Mouse (Mus musculus) WW6 (cell line): ENCODE measurements around the gene Higd2a.

Experiments used
- DNase-seq: peaks from one replicate; pipeline ENCODE4 v3.0.0-alpha.2; 2013; ENCODE audit warnings: low read depth, low spot score

The Higd2a gene

GRCm38 (mm10) chr13:54589996-54590951 lies at the start of gene Higd2a, which contains the start of gene Nop16:
TSS of gene Higd2a (plus strand) at chr13:54590207.
TSS of gene Nop16 (minus strand) at chr13:54590090.
- peak; percentile 95 for DNase-seq

- no peak for DNase-seq
These were observed 42.0 kb upstream of the Higd2a start for GRCm38 (mm10) chr13:54548036-54548435.

- no peak for DNase-seq
These were observed 33.8 kb upstream of the Higd2a start for GRCm38 (mm10) chr13:54556176-54556575.

- no peak for DNase-seq
These were observed 33.2 kb upstream of the Higd2a start for GRCm38 (mm10) chr13:54556796-54557195.

GRCm38 (mm10) chr13:54557652-54558051 lies 32.4 kb upstream of the Higd2a start:
- DNase-seq, result no peak

- DNase-seq, result no peak
These were observed 30.4 kb upstream of the Higd2a start for GRCm38 (mm10) chr13:54559656-54560055.

- no peak for DNase-seq
These were observed 29.4 kb upstream of the Higd2a start for GRCm38 (mm10) chr13:54560608-54561007.

GRCm38 (mm10) chr13:54562562-54562961 lies 27.4 kb upstream of the Higd2a start:
- DNase-seq, result no peak

GRCm38 (mm10) chr13:54564232-54565200 lies 25.5 kb upstream of the Higd2a start:
- DNase-seq, result no peak

- DNase-seq, result peak; percentile 83
These were observed 24.8 kb upstream of the Higd2a start, which contains the start of gene 4833439L19Rik for GRCm38 (mm10) chr13:54565201-54565581. TSS of gene 4833439L19Rik (minus strand) at chr13:54565435.

GRCm38 (mm10) chr13:54565594-54566345 lies 24.2 kb upstream of the Higd2a start:
- DNase-seq, result peak; percentile 61

GRCm38 (mm10) chr13:54568380-54568779 lies 21.6 kb upstream of the Higd2a start:
- peak; percentile 40 for DNase-seq

- DNase-seq, result no peak
These were observed 20.7 kb upstream of the Higd2a start for GRCm38 (mm10) chr13:54569282-54569681.

GRCm38 (mm10) chr13:54570736-54571135 lies 19.3 kb upstream of the Higd2a start:
- DNase-seq, result no peak

GRCm38 (mm10) chr13:54571637-54572036 lies 18.4 kb upstream of the Higd2a start:
- DNase-seq, result no peak

- no peak for DNase-seq
These were observed 17.4 kb upstream of the Higd2a start for GRCm38 (mm10) chr13:54572621-54573020.

GRCm38 (mm10) chr13:54574854-54575481 lies 15.0 kb upstream of the Higd2a start, which contains the start of gene Arl10:
TSS of gene Arl10 (plus strand) at chr13:54575015.
- peak; percentile 40 for DNase-seq

- DNase-seq, result no peak
These were observed 14.5 kb upstream of the Higd2a start for GRCm38 (mm10) chr13:54575489-54575888.

GRCm38 (mm10) chr13:54577652-54578507 lies 12.1 kb upstream of the Higd2a start:
- DNase-seq, result no peak

GRCm38 (mm10) chr13:54581385-54581784 lies 8.6 kb upstream of the Higd2a start:
- no peak for DNase-seq
